Mouse (Mus musculus) forebrain, embryonic 10.5 days (tissue): ENCODE results near the gene Insrr. TPM values are rescaled to one million over a fixed set of nuclear protein-coding genes. Genes with fewer than 3 reads are reported as not detected.
"Not testable (repeated sequence)": the region's sequence is repeated elsewhere in the genome, so short reads cannot be mapped to it uniquely, and the experiment has no call there.

Source experiments
- DNase-seq: peaks from one replicate; pipeline ENCODE4 v3.0.0-alpha.2; 2017; ENCODE audit warnings: low spot score; ENCODE audit errors: extremely low spot score
- H3K27ac ChIP-seq: fragments of 300-500 bp; sonication (generic); 2 replicates; pipeline ENCODE4 v1.5.1; 2016; ENCODE audit warnings: mild to moderate bottlenecking
- H3K27me3 ChIP-seq: fragments of 300-500 bp; sonication (generic); 2 replicates; pipeline ENCODE4 v1.6.1; 2016; ENCODE audit warnings: mild to moderate bottlenecking; ENCODE audit not compliant: poor library complexity, severe bottlenecking
- H3K36me3 ChIP-seq: fragments of 300-500 bp; sonication (generic); replicated peaks from 2 replicates; pipeline ENCODE4 v1.6.1; 2016; ENCODE audit warnings: mild to moderate bottlenecking, moderate library complexity
- H3K4me1 ChIP-seq: fragments of 300-500 bp; sonication (generic); 2 replicates; pipeline ENCODE4 v1.6.1; 2016
- H3K4me3 ChIP-seq: fragments of 300-500 bp; sonication (generic); 2 replicates; pipeline ENCODE4 v1.5.1; 2016; ENCODE audit warnings: mild to moderate bottlenecking, moderate library complexity
- H3K9me3 ChIP-seq: fragments of 300-500 bp; sonication (generic); 2 replicates; pipeline ENCODE4 v1.6.1; 2016; ENCODE audit warnings: mild to moderate bottlenecking, moderate library complexity
- WGBS: fragments of 180-500 bp; shearing (Covaris S2); methylation state at CpG from one replicate; pipeline ENCODE4 v1.1.7; 2016; 5-methylcytosine and 5-hydroxymethylcytosine counted together
- polyA plus RNA-seq: library from polyadenylated mRNA; unstranded; fragments of >200 nt; fragmentation: Nextera tagmentation; extraction: Ambion mirVana; gene quantifications from 2 replicates; pipeline ENCODE4 v1.2.1, GENCODE M21; 2016

Gene Insrr
- polyA plus RNA-seq, 1 experiment from 2014 or later: 0.14 TPM

DNA sequence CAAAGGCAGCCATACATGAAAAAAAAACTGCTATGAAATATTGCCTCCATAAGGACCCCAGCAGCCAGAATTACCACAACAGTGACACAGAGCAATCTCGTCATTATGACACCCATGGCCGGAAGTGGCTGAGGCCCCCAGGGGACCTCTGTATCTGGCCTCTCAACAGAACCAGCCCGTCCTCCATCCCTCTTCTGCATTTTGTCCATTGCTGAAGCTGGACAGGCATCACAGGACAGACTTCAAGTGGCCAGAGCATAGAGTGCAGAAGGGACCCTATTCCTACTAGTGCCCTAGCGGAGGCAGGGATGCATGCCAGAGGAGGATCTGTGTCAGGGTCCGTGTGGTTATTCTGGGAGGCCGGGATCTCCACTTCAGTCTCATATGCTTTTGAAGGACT is 19.4 kb downstream of the Insrr start:
- DNase-seq: no peak
- WGBS: 67% methylated on average over 6 of the region's 6 CpGs
- Histone ChIP-seq H3K36me3 (no peaks in the 10 kb centered on the region), H3K27ac (peak overlapping the region; percentile 44; the same call in 1 of the 2 replicates), H3K4me3 (no peak overlapping the region), H3K9me3 (no peaks in the 10 kb centered on the region), H3K27me3 (peaks cover 87% of the 10 kb centered on the region), H3K4me1 (peaks cover 12% of the 10 kb centered on the region)

GRCm38 (mm10) chr3:87816646-87817093 is 19.9 kb downstream of the Insrr start:
- no peaks in the 10 kb centered on the region for H3K36me3 ChIP-seq
- DNase-seq: peak; percentile 76
- H3K4me3 ChIP-seq: peak overlapping the region; percentile 14; the same call in 1 of the 2 replicates
- H3K27ac ChIP-seq: peak overlapping the region; percentile 44; the same call in 1 of the 2 replicates
- peaks cover 82% of the 10 kb centered on the region for H3K27me3 ChIP-seq
- peaks cover 12% of the 10 kb centered on the region for H3K4me1 ChIP-seq
- WGBS: 8% methylated on average over 12 of the region's 12 CpGs
- no peaks in the 10 kb centered on the region for H3K9me3 ChIP-seq

DNA sequence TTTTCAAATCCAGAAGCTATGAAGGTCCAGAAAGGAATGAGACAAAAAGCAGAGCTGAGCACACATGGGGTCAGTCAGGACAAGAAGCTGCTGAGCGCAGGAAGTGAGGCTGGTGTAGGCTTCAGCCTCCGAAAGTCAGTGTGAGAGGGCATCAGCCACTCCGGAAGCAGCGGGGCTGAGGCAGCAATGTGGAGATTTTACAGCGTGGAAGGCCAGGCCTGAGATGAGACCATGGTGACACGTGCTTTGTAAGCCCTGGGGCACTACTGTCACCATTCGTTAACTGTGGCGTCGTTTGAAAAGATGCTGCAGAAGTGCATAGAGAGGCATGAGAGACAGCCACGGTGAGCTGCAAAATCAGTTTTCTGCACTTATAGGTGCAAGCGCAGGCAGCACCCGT is 21.5 kb downstream of the Insrr start:
- no peak overlapping the region for H3K27ac ChIP-seq
- WGBS: 74% methylated on average over 12 of the region's 12 CpGs

DNA sequence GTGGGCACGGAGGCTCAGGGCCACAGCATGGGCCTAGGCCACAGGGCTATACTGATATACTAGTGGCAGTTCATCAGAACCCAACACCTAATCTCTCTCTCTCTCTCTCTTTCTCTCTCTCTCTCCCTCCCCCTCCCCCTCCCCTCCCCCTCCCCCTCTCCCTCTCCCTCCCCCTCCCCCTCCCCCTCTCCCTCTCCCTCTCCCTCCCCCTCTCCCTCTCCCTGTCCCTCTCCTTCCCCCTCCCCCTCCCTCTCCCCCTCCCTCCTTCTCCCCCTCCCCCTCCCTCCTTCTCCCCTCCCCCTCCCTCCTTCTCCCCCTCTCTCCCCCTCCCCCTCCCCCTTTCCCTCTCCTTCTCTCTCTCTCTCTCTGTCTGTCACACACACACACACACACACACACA is 27.5 kb downstream of the Insrr start, which contains the start of gene Pear1:
Gene Pear1, minus strand, starts transcription at position 101 of the 400 bp plus-strand sequence.
- H3K4me3 ChIP-seq, H3K27ac ChIP-seq, H3K9me3 ChIP-seq, H3K27me3 ChIP-seq, H3K36me3 ChIP-seq, H3K4me1 ChIP-seq, DNase-seq: not testable (repeated sequence)
- WGBS: 84% methylated on average over 1 of the region's 1 CpGs

More for the DNA sequence above, 21.5 kb downstream of the Insrr start:
- Histone ChIP-seq H3K27me3 (peaks cover 66% of the 10 kb centered on the region), H3K9me3 (no peaks in the 10 kb centered on the region), H3K4me3 (no peak overlapping the region), H3K4me1 (peaks cover 12% of the 10 kb centered on the region), H3K36me3 (no peaks in the 10 kb centered on the region)
- DNase-seq: no peak

GRCm38 (mm10) chr3:87828435-87828834 is 31.7 kb downstream of the Insrr start:
- no peak overlapping the region for H3K4me3 ChIP-seq
- no peak for DNase-seq
- no peak overlapping the region for H3K27ac ChIP-seq
- no peaks in the 10 kb centered on the region for H3K27me3 ChIP-seq
- H3K9me3 ChIP-seq: no peaks in the 10 kb centered on the region
- WGBS: 66% methylated on average over 4 of the region's 4 CpGs
- H3K4me1 ChIP-seq: no peaks in the 10 kb centered on the region
- no peaks in the 10 kb centered on the region for H3K36me3 ChIP-seq

- DNase-seq: no peak
- Histone ChIP-seq H3K27me3 (no peaks in the 10 kb centered on the region), H3K36me3 (no peaks in the 10 kb centered on the region), H3K9me3 (no peaks in the 10 kb centered on the region), H3K4me1 (no peaks in the 10 kb centered on the region), H3K27ac (no peak overlapping the region), H3K4me3 (no peak overlapping the region)
- 58% methylated on average over 10 of the region's 10 CpGs for WGBS
These were observed 32.3 kb downstream of the Insrr start for GRCm38 (mm10) chr3:87829025-87829424.

GRCm38 (mm10) chr3:87832109-87832859 is 35.5 kb downstream of the Insrr start:
- Histone ChIP-seq H3K9me3 (no peaks in the 10 kb centered on the region), H3K4me3 (no peak overlapping the region), H3K36me3 (no peaks in the 10 kb centered on the region), H3K4me1 (no peaks in the 10 kb centered on the region), H3K27me3 (no peaks in the 10 kb centered on the region), H3K27ac (no peak overlapping the region)
- WGBS: 90% methylated on average over 7 of the region's 7 CpGs
- no peak for DNase-seq

DNA sequence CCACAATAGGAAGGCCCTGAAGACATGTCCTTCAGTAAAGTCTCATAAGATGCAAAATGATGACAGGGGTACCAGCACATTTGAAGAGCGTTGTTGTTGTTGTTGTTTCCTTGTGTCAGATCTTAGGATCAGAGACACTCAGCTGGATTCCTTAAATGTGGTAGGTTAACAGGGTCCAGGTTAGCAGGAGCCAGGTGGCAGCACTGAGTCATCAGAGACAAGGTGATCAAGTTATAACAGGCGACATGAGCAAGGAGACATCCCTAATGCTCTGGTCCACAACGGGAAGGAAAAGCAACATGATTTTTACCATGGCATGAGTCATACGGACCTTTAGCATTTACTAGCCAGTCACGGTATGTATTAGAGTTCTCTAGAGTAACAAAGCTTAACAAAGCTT is 36.7 kb downstream of the Insrr start:
- Histone ChIP-seq H3K27ac (no peak overlapping the region), H3K9me3 (no peaks in the 10 kb centered on the region), H3K27me3 (no peaks in the 10 kb centered on the region), H3K4me3 (no peak overlapping the region), H3K36me3 (no peaks in the 10 kb centered on the region), H3K4me1 (no peaks in the 10 kb centered on the region)
- DNase-seq: no peak
- WGBS: 70% methylated on average over 5 of the region's 5 CpGs

GRCm38 (mm10) chr3:87838622-87839021 is 41.9 kb downstream of the Insrr start:
- no peaks in the 10 kb centered on the region for H3K9me3 ChIP-seq
- H3K4me1 ChIP-seq: no peaks in the 10 kb centered on the region
- 2% methylated on average over 4 of the region's 4 CpGs for WGBS
- no peak overlapping the region for H3K27ac ChIP-seq
- H3K36me3 ChIP-seq: no peaks in the 10 kb centered on the region
- no peak overlapping the region for H3K4me3 ChIP-seq
- DNase-seq: peak; percentile 76
- peaks cover 14% of the 10 kb centered on the region; the same call in 1 of the 2 replicates for H3K27me3 ChIP-seq

GRCm38 (mm10) chr3:87840858-87841257 is 44.1 kb downstream of the Insrr start:
- Histone ChIP-seq H3K4me3 (no peak overlapping the region), H3K4me1 (no peaks in the 10 kb centered on the region), H3K27ac (no peak overlapping the region), H3K9me3 (no peaks in the 10 kb centered on the region), H3K36me3 (no peaks in the 10 kb centered on the region), H3K27me3 (peaks cover 14% of the 10 kb centered on the region; the same call in 1 of the 2 replicates)
- DNase-seq: no peak

- 85% methylated on average over 4 of the region's 4 CpGs for WGBS
- DNase-seq: no peak
- no peak overlapping the region for H3K27ac ChIP-seq
- no peaks in the 10 kb centered on the region for H3K9me3 ChIP-seq
- no peak overlapping the region for H3K4me3 ChIP-seq
- H3K4me1 ChIP-seq: no peaks in the 10 kb centered on the region
- H3K36me3 ChIP-seq: no peaks in the 10 kb centered on the region
- H3K27me3 ChIP-seq: peaks cover under 1% of the 10 kb centered on the region; the same call in 1 of the 2 replicates
These were observed 48.2 kb downstream of the Insrr start for GRCm38 (mm10) chr3:87844981-87845380.

GRCm38 (mm10) chr3:87846186-87846585 is 49.4 kb downstream of the Insrr start:
- H3K27ac ChIP-seq: no peak overlapping the region
- H3K4me1 ChIP-seq: no peaks in the 10 kb centered on the region
- no peaks in the 10 kb centered on the region for H3K9me3 ChIP-seq
- WGBS: 78% methylated on average over 4 of the region's 4 CpGs
- no peaks in the 10 kb centered on the region for H3K36me3 ChIP-seq
- no peaks in the 10 kb centered on the region for H3K27me3 ChIP-seq
- H3K4me3 ChIP-seq: no peak overlapping the region
- no peak for DNase-seq

GRCm38 (mm10) chr3:87846650-87847110 is 49.9 kb downstream of the Insrr start, which contains the start of gene Sh2d2a:
Sh2d2a (plus strand) TSS chr3:87846755.
- H3K27me3 ChIP-seq: no peaks in the 10 kb centered on the region
- H3K4me3 ChIP-seq: no peak within 1 kb of the TSS
- H3K4me1 ChIP-seq: no peaks in the 10 kb centered on the region
- H3K9me3 ChIP-seq: no peaks in the 10 kb centered on the region
- no peaks in the 10 kb centered on the region for H3K36me3 ChIP-seq
- no peak within 1 kb of the TSS for H3K27ac ChIP-seq
- 78% methylated on average over 7 of the region's 7 CpGs for WGBS
- no peak for DNase-seq
